Mouse (Mus musculus) thymus, adult 2 months (tissue): ENCODE data around the gene Grin1.

Experiments used
- CTCF ChIP-seq: fragments of 200-500 bp; IDR thresholded peaks from 2 replicates; pipeline ENCODE4 v1.5.1; 2012; ENCODE audit warnings: mild to moderate bottlenecking, control low read depth, low read length, moderate library complexity, borderline replicate concordance; ENCODE audit not compliant: control insufficient read depth, poor library complexity, insufficient read depth; ENCODE audit errors: extremely low read depth
- POLR2A ChIP-seq: fragments of 200-500 bp; IDR thresholded peaks from 2 replicates; pipeline ENCODE4 v1.6.1; 2012; ENCODE audit warnings: mild to moderate bottlenecking, low read length, control low read depth, moderate library complexity; ENCODE audit not compliant: control insufficient read depth, poor library complexity, insufficient read depth; ENCODE audit errors: extremely low read depth

DNA sequence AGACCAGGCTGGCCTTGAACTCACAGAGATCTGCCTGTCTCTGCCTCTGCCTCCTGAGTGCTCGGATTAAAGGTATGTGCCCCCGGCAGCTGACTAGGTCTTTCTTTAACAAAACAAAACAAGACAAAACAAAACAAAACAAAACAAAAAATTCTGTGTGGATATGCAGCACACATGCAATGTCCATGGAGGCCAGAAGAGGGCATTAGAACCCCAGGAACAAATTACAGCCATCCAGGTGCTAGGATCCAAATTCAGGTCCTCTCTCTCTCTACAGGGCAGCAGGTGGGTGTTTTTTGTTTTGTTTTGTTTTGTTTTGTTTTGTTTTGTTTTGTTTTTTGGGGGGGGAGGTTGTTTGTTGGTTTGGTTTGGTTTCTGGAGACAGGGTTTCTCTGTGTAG is 60.1 kb downstream of the Grin1 start:
- TF ChIP-seq CTCF (no peak), POLR2A (no peak)
